Mouse (Mus musculus) CH12.LX (cell line): Measurements from ENCODE around the gene Stx8. TPM values are rescaled to one million over a fixed set of nuclear protein-coding genes. Genes with fewer than 3 reads are reported as not detected.

Source experiments
- DNase-seq: peaks from one replicate; pipeline ENCODE4 v3.0.0-alpha.2; 2013; ENCODE audit errors: extremely low read depth
- H3K27ac ChIP-seq: 2 replicates; pipeline ENCODE4 v1.5.1; 2012; ENCODE audit warnings: low read depth, mild to moderate bottlenecking, control low read depth, moderate library complexity; ENCODE audit not compliant: insufficient read depth
- H3K27me3 ChIP-seq: replicated peaks from 2 replicates; pipeline ENCODE3; 2012; ENCODE audit warnings: inconsistent platforms
- H3K36me3 ChIP-seq, 2 experiments: replicated peaks in 1 of 2; 2 replicates each; pipeline versions ENCODE3 to v1.6.1; 2012; ENCODE audit warnings: inconsistent platforms in 1 of 2, low read length in 1 of 2, mild to moderate bottlenecking in 1 of 2, mixed read lengths in 1 of 2, moderate library complexity in 1 of 2; ENCODE audit not compliant: control insufficient read depth in 1 of 2, insufficient read depth in 1 of 2
- H3K4me1 ChIP-seq, 2 experiments: 2 replicates each; pipeline ENCODE4 v1.6.1; 2012; ENCODE audit warnings: inconsistent platforms in 1 of 2, moderate library complexity in 1 of 2; ENCODE audit not compliant: insufficient read depth in 2 of 2, control insufficient read depth in 1 of 2
- H3K4me2 ChIP-seq: 2 replicates; pipeline ENCODE4 v1.6.1; 2012; ENCODE audit warnings: low read depth, mild to moderate bottlenecking, control low read depth; ENCODE audit not compliant: poor library complexity, insufficient read depth, severe bottlenecking
- H3K4me3 ChIP-seq, 3 experiments: fragments of 150-350 bp in 1 of 3; sonication (generic) in 1 of 3; replicated peaks in 1 of 3; 2 replicates each; pipeline versions ENCODE3 to v1.5.1; 2011 to 2012; ENCODE audit warnings: low read depth in 2 of 3, low read length in 2 of 3, mild to moderate bottlenecking in 2 of 3, moderate library complexity in 2 of 3, control low read depth in 1 of 3, improper control_type of control experiment in 1 of 3, inconsistent platforms in 1 of 3, mixed read lengths in 1 of 3; ENCODE audit not compliant: poor library complexity in 1 of 3
- H3K79me2 ChIP-seq: replicated peaks from 2 replicates; pipeline ENCODE4 v1.6.1; 2012; ENCODE audit warnings: mild to moderate bottlenecking, moderate library complexity; ENCODE audit not compliant: control insufficient read depth, poor library complexity, insufficient read depth, severe bottlenecking; ENCODE audit errors: extremely low read depth
- H3K9ac ChIP-seq: 2 replicates; pipeline ENCODE4 v1.6.1; 2012; ENCODE audit warnings: low read depth, mild to moderate bottlenecking, control low read depth, moderate library complexity; ENCODE audit not compliant: insufficient read depth
- H3K9me3 ChIP-seq: replicated peaks from 2 replicates; pipeline ENCODE3; 2012; ENCODE audit warnings: low read length, inconsistent platforms, mixed read lengths
- CHD1 ChIP-seq: IDR thresholded peaks from 2 replicates; pipeline ENCODE4 v1.6.1; 2012; ENCODE audit warnings: low read depth, low read length, improper control_type of control experiment, inconsistent platforms
- CHD2 ChIP-seq: IDR thresholded peaks from 2 replicates; pipeline ENCODE4 v1.6.1; 2011; ENCODE audit warnings: low read length, improper control_type of control experiment
- CTCF ChIP-seq, 2 experiments: IDR thresholded peaks in 1 of 2; conservative IDR thresholded peaks in 1 of 2; 2 replicates each; pipeline ENCODE4 v1.5.1; 2011 to 2012; ENCODE audit warnings: low read depth in 2 of 2, low read length in 2 of 2, improper control_type of control experiment in 1 of 2, inconsistent platforms in 1 of 2, mild to moderate bottlenecking in 1 of 2, moderate library complexity in 1 of 2
- E2F4 ChIP-seq: IDR thresholded peaks from 2 replicates; pipeline ENCODE4 v1.6.1; 2011; ENCODE audit warnings: low read depth, low read length, improper control_type of control experiment; ENCODE audit not compliant: insufficient replicate concordance
- ELF1 ChIP-seq: IDR thresholded peaks from 2 replicates; pipeline ENCODE4 v1.6.1; 2014; ENCODE audit warnings: low read depth, mild to moderate bottlenecking, inconsistent platforms, low read length, improper control_type of control experiment
- ETS1 ChIP-seq: conservative IDR thresholded peaks from 2 replicates; pipeline ENCODE4 v1.6.1; 2012; ENCODE audit warnings: low read depth, mild to moderate bottlenecking, inconsistent platforms, low read length, improper control_type of control experiment, moderate library complexity
- JUN ChIP-seq: IDR thresholded peaks from 2 replicates; pipeline ENCODE4 v1.6.1; 2011; ENCODE audit warnings: low read depth, mild to moderate bottlenecking, low read length, improper control_type of control experiment, moderate library complexity; ENCODE audit not compliant: insufficient read depth
- KAT2A ChIP-seq: IDR thresholded peaks from 2 replicates; pipeline ENCODE4 v1.6.1; 2012; ENCODE audit warnings: low read length, improper control_type of control experiment, inconsistent platforms; ENCODE audit not compliant: insufficient replicate concordance
- MEF2A ChIP-seq: IDR thresholded peaks from 2 replicates; pipeline ENCODE4 v1.6.1; 2014; ENCODE audit warnings: low read depth, mild to moderate bottlenecking, inconsistent platforms, low read length, improper control_type of control experiment, borderline replicate concordance
- MYC ChIP-seq: IDR thresholded peaks from 2 replicates; pipeline ENCODE4 v1.6.1; 2011; ENCODE audit warnings: low read depth, mild to moderate bottlenecking, improper control_type of control experiment, low read length
- NRF1 ChIP-seq: IDR thresholded peaks from 2 replicates; pipeline ENCODE4 v1.6.1; 2014; ENCODE audit warnings: low read depth, mild to moderate bottlenecking, inconsistent platforms, low read length, improper control_type of control experiment, moderate library complexity
- PAX5 ChIP-seq: IDR thresholded peaks from 2 replicates; pipeline ENCODE4 v1.6.1; 2012; ENCODE audit warnings: low read length, inconsistent platforms, mixed read lengths
- POLR2AphosphoS2 ChIP-seq: IDR thresholded peaks from 2 replicates; pipeline ENCODE4 v1.6.1; 2011; ENCODE audit warnings: low read depth, low read length, improper control_type of control experiment
- RAD21 ChIP-seq: IDR thresholded peaks from 2 replicates; pipeline ENCODE4 v1.6.1; 2011; ENCODE audit warnings: low read depth, mild to moderate bottlenecking, low read length, improper control_type of control experiment, moderate library complexity
- SIN3A ChIP-seq: IDR thresholded peaks from 2 replicates; pipeline ENCODE4 v1.6.1; 2012; ENCODE audit warnings: low read length, improper control_type of control experiment, inconsistent platforms
- SMC3 ChIP-seq: IDR thresholded peaks from 2 replicates; pipeline ENCODE4 v1.6.1; 2011; ENCODE audit warnings: low read depth, low read length, improper control_type of control experiment
- UBTF ChIP-seq: IDR thresholded peaks from 2 replicates; pipeline ENCODE4 v1.6.1; 2012; ENCODE audit warnings: low read depth, mild to moderate bottlenecking, inconsistent platforms, low read length, improper control_type of control experiment, moderate library complexity
- USF1 ChIP-seq: IDR thresholded peaks from 2 replicates; pipeline ENCODE4 v1.6.1; 2014; ENCODE audit warnings: low read depth, mild to moderate bottlenecking, inconsistent platforms, low read length, improper control_type of control experiment
- ZC3H11A ChIP-seq: IDR thresholded peaks from 2 replicates; pipeline ENCODE4 v1.6.1; 2012; ENCODE audit warnings: low read depth, mild to moderate bottlenecking, inconsistent platforms, low read length, improper control_type of control experiment
- ZKSCAN1 ChIP-seq: IDR thresholded peaks from 2 replicates; pipeline ENCODE4 v1.6.1; 2012; ENCODE audit warnings: low read depth, inconsistent platforms, low read length, improper control_type of control experiment, borderline replicate concordance
- ZMIZ1 ChIP-seq: IDR thresholded peaks from 2 replicates; pipeline ENCODE4 v1.6.1; 2012; ENCODE audit warnings: low read depth, mild to moderate bottlenecking, inconsistent platforms, low read length, improper control_type of control experiment
- dilution Hi-C: fragments of 300-500 bp; cut with MboI; formaldehyde crosslinking; loops from 2 replicates; pipeline ENCODE4 v1.14.3; 2020; ENCODE audit warnings: low sequenced_read_pairs; ENCODE audit not compliant: extremely low pct_unique_long_range_greater_than_20kb, extremely low pct_ligation_motif_present
- in situ Hi-C: fragments of 300-500 bp; cut with MboI; formaldehyde crosslinking; loops from 3 replicates; pipeline ENCODE4 v1.14.3; 2019; ENCODE audit warnings: low sequenced_read_pairs, low pct_ligation_motif_present, low pct_unique_long_range_greater_than_20kb, mixed read lengths
- polyA plus RNA-seq: library from polyadenylated mRNA; unstranded; fragments of >175 nt; gene quantifications from 2 replicates; pipeline ENCODE4 v1.2.1, GENCODE M21; 2012; ENCODE audit warnings: low read depth; ENCODE audit not compliant: insufficient read length
- total RNA-seq, 2 experiments: library from RNA; depleted of rRNA; stranded (reverse); fragments of 300-350 nt in 1 of 2; fragments of >200 nt in 1 of 2; gene quantifications; 2 replicates each; pipeline ENCODE4 v1.2.3; 2012 to 2014

Gene Stx8
- total and polyA plus RNA-seq, 3 experiments = 31.8 to 57.9 (median 35.2) TPM

DNA sequence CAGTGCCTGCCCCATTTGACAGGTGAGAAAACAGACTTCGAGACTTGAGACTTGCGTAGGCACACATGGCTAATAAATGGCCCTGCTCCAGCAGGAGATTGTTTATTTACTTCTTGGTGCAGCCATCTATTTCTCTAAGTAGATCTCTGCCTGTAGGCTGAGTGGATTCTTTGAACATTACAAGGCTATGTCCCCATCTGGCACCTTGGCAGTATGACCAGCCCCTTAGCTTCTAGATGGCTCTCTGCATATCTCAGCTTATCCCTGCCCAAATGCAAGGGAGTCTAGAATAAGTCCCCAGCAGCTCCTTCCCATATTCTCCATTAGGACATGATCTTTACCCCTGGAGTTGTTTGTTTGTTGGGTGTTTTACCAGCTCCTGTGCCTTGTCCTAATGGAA, 72.1 kb downstream of the Stx8 start:
- Histone ChIP-seq H3K27ac (no peak overlapping the region), H3K36me3 (peaks cover 0 to 46% of the 10 kb centered on the region in 2 experiments), H3K4me1 (no peaks in the 10 kb centered on the region), H3K79me2 (no peaks in the 10 kb centered on the region), H3K9me3 (no peaks in the 10 kb centered on the region), H3K9ac (no peak overlapping the region), H3K4me2 (no peak overlapping the region), H3K27me3 (no peaks in the 10 kb centered on the region), H3K4me3 (no peak overlapping the region)
- in situ Hi-C loops (no loop called here), dilution Hi-C loops (no loop called here)
- no peak for DNase-seq
- no peak for TF ChIP-seq UBTF

DNA sequence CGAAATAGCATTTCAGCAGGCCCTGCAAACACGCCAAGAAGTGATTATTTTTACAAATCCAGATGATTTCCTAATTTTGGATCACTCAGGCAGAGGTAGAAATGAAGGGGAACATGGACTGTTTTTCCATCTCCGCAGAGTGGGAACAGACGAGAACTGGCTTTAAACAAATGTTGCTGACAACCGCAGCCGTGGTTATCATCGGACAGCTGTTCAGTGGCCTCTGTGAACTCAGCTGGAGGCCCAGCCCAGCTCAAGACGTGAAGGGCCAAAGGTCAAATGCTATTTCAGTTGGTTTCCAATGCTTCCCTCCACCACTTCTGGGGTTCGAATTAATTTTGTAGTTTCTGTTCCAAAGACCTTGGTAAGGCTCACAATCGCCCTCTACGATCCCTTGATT, 78.2 kb downstream of the Stx8 start:
- Histone ChIP-seq H3K27ac (no peak overlapping the region), H3K36me3 (peaks cover 0 to 31% of the 10 kb centered on the region in 2 experiments), H3K9me3 (no peaks in the 10 kb centered on the region), H3K27me3 (no peaks in the 10 kb centered on the region), H3K4me2 (no peak overlapping the region), H3K4me1 (no peaks in the 10 kb centered on the region), H3K9ac (no peak overlapping the region)
- dilution Hi-C loops = no loop called here
- no peak for DNase-seq
- TF ChIP-seq MYC (no peak), UBTF (no peak), RAD21 (no peak), JUN (no peak), MEF2A (no peak), CHD1 (no peak), PAX5 (no peak), KAT2A (no peak), SIN3A (no peak), ELF1 (no peak), ETS1 (no peak), ZC3H11A (no peak), NRF1 (no peak), CTCF (conservative IDR thresholded peaks at IDR 0.05 in 1 of 2, IDR thresholded peaks at IDR 0.05 in 1 of 2; ENCODE audit: low read depth in 2 of 2, low read length in 2 of 2) (no peak)
- TF ChIP-seq, all 38 proteins: peak for 0
- Histone ChIP-seq H3K4me3 (no peak overlapping the region), H3K79me2 (no peaks in the 10 kb centered on the region)
- in situ Hi-C loops = no loop called here

DNA sequence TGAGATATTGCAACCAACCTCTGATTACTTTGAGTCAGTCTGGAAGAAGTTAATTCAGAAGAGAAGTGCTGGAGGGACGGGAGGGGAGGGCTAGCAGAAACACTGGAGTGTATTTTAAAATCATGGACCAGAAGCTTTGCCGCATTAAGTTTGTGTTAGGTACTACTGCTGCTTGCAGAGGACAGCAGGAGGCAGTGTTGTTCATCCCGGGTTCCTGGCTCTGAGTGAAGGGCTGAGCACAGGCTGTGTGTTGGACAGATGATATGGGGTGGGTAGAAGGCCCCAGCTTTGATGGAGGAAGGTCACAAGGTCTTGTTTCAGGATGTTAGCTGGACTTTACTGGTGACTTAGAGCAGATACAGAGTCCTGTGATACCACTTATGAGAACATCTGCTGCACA, 80.9 kb downstream of the Stx8 start:
- Histone ChIP-seq H3K36me3 (peaks cover 0 to 35% of the 10 kb centered on the region in 2 experiments), H3K9me3 (no peaks in the 10 kb centered on the region), H3K27ac (no peak overlapping the region), H3K4me1 (no peaks in the 10 kb centered on the region), H3K27me3 (no peaks in the 10 kb centered on the region), H3K9ac (no peak overlapping the region), H3K4me3 (no peak overlapping the region), H3K79me2 (no peaks in the 10 kb centered on the region), H3K4me2 (no peak overlapping the region)
- in situ Hi-C loops (no loop called here), dilution Hi-C loops (no loop called here)
- DNase-seq = peak; percentile 34
- TF ChIP-seq MEF2A (no peak), ZMIZ1 (no peak), RAD21 (peak; percentile 66), ZC3H11A (peak; percentile 19; the same call in 1 of the 2 replicates), E2F4 (no peak), CTCF (conservative IDR thresholded peaks at IDR 0.05 in 1 of 2, IDR thresholded peaks at IDR 0.05 in 1 of 2; ENCODE audit: low read depth in 2 of 2, low read length in 2 of 2) (peak in 1 of 2 experiments; percentile 72; a peak in 2 of 4 replicates), UBTF (no peak), SIN3A (no peak), SMC3 (peak; percentile 83), KAT2A (no peak), CHD2 (no peak), NRF1 (no peak), ETS1 (no peak), ZKSCAN1 (no peak), USF1 (no peak), POLR2AphosphoS2 (no peak), PAX5 (no peak)
